Mouse (Mus musculus) hindbrain, embryonic 15.5 days (tissue): ENCODE data around the gene Arid1b. TPM values are rescaled to one million over a fixed set of nuclear protein-coding genes. Genes with fewer than 3 reads are reported as not detected.

ENCODE experiments used
- ATAC-seq: fragments of 200-750 bp; cut with Nextera tagmentation; 2 replicates; pipeline ENCODE4 v1.8.0; 2017; ENCODE audit warnings: low read depth, moderate number of reproducible peaks, moderate TSS enrichment; ENCODE audit not compliant: low FRiP score
- H3K27ac ChIP-seq: fragments of 300-500 bp; sonication (generic); replicated peaks from 2 replicates; pipeline ENCODE4 v1.5.1; 2015; ENCODE audit warnings: mild to moderate bottlenecking, inconsistent platforms
- H3K27me3 ChIP-seq: fragments of 300-500 bp; sonication (generic); 2 replicates; pipeline ENCODE4 v1.6.1; 2015; ENCODE audit warnings: control low read depth, inconsistent platforms
- H3K36me3 ChIP-seq: fragments of 300-500 bp; sonication (generic); 2 replicates; pipeline ENCODE4 v1.6.1; 2015; ENCODE audit warnings: control low read depth, inconsistent platforms
- H3K4me1 ChIP-seq: fragments of 300-500 bp; sonication (generic); replicated peaks from 2 replicates; pipeline ENCODE4 v1.6.1; 2015; ENCODE audit warnings: control low read depth, inconsistent platforms
- H3K4me2 ChIP-seq: fragments of 300-500 bp; sonication (generic); 2 replicates; pipeline ENCODE4 v1.6.1; 2015; ENCODE audit warnings: moderate library complexity, mild to moderate bottlenecking, inconsistent platforms
- H3K4me3 ChIP-seq: fragments of 300-500 bp; sonication (generic); 2 replicates; pipeline ENCODE4 v1.5.1; 2015; ENCODE audit warnings: mild to moderate bottlenecking, inconsistent platforms
- H3K9ac ChIP-seq: fragments of 300-500 bp; sonication (generic); 2 replicates; pipeline ENCODE4 v1.6.1; 2015; ENCODE audit warnings: inconsistent platforms
- H3K9me3 ChIP-seq: fragments of 300-500 bp; sonication (generic); 2 replicates; pipeline ENCODE4 v1.6.1; 2016; ENCODE audit warnings: control low read depth, inconsistent platforms
- WGBS: fragments of 180-500 bp; shearing (Covaris S2); methylation state at CpG from one replicate; pipeline ENCODE4 v1.1.7; 2015; 5-methylcytosine and 5-hydroxymethylcytosine counted together
- polyA plus RNA-seq: library from polyadenylated mRNA; unstranded; fragments of >200 nt; fragmentation: Nextera tagmentation; extraction: Ambion mirVana; gene quantifications from 2 replicates; pipeline ENCODE4 v1.2.1, GENCODE M21; 2015

The Arid1b gene
- polyA plus RNA-seq, 1 experiment from 2014 or later, result 14.3 TPM

- no peak overlapping the region for H3K27ac ChIP-seq
- no peaks in the 10 kb centered on the region for H3K36me3 ChIP-seq
- H3K4me3 ChIP-seq, result no peak overlapping the region
- 0 out of 2 replicates have a peak, but pooled peaks have one; percentile 2 for ATAC-seq
- no peaks in the 10 kb centered on the region for H3K9me3 ChIP-seq
- H3K4me1 ChIP-seq, result peaks cover 23% of the 10 kb centered on the region
- WGBS, result 56% methylated on average over 16 of the region's 16 CpGs
- H3K4me2 ChIP-seq, result no peak overlapping the region
- no peak overlapping the region for H3K9ac ChIP-seq
- no peaks in the 10 kb centered on the region for H3K27me3 ChIP-seq
Observed at GRCm38 (mm10) chr17:5254717-5255617, 260.8 kb downstream of the Arid1b start.

DNA sequence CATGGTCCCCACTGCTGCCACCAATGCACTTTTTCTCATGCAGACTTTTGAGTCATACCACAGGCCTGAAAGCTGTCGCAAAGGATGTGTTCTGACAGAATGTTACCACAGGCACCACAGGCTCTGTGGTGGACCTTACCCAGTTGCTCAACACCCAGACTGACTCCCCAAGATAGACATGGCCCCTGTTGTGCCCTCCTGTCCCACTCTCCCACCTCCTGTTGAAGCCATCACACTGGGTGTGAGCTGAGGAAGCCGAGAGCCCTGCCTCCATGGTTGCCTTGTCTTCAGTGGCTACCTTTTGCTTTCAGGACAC, 261.4 kb downstream of the Arid1b start:
- no peaks in the 10 kb centered on the region for H3K27me3 ChIP-seq
- H3K9ac ChIP-seq, result no peak overlapping the region
- 91% methylated on average over 2 of the region's 2 CpGs for WGBS
- H3K9me3 ChIP-seq, result no peaks in the 10 kb centered on the region
- H3K27ac ChIP-seq, result no peak overlapping the region
- H3K4me2 ChIP-seq, result no peak overlapping the region
- no peak for ATAC-seq
- H3K36me3 ChIP-seq, result no peaks in the 10 kb centered on the region
- H3K4me1 ChIP-seq, result peaks cover 22% of the 10 kb centered on the region
- H3K4me3 ChIP-seq, result no peak overlapping the region

DNA sequence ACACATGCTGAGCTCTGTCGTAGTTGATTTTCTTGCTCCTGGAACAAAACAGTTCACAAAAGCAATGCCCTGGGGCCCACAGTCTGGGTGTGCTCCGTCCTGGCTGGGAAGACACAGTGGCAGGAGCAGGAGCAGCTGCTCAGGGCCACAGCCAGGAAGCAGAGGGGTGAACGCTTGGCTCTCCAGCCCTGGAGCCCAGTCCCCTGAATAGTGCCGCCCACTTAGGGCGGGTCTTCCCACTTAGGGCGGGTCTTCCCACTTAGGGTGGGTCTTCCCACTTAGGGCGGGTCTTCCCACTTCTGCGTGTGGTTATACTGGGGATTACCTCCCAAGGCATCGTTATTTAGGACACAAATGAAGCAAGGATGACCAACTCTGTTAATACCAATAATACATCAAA, 264.8 kb downstream of the Arid1b start:
- 69% methylated on average over 9 of the region's 9 CpGs for WGBS
- Histone ChIP-seq H3K4me1 (peaks cover 27% of the 10 kb centered on the region), H3K9me3 (no peaks in the 10 kb centered on the region), H3K4me3 (no peak overlapping the region), H3K36me3 (no peaks in the 10 kb centered on the region), H3K9ac (no peak overlapping the region), H3K27ac (no peak overlapping the region), H3K27me3 (no peaks in the 10 kb centered on the region), H3K4me2 (no peak overlapping the region)
- ATAC-seq, result no peak

DNA sequence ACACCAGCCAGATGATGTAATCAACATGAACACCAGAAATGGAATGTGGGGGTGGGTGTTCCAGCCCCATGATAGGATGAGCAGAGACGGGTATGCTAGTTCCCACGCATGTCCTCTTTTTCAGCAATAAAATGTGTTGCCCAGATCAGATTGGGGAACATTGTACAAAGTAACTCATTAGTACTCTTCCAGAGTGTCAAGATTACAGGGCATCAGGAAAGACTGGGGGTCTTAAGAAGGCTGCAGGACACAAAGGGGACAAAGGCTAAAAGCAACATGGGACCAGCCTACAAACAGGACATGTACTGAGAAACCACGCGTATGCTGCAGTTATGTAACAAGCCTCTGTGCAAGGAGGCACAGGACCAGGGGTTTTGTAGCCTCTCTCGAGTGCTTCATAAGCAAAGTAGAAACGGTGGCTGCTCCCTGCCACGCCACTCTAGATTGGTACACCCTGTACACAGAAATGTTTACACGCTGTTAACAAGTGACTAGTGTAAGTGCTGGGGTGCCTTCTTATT, 267.1 kb downstream of the Arid1b start:
- H3K36me3 ChIP-seq, result no peaks in the 10 kb centered on the region
- H3K27me3 ChIP-seq, result no peaks in the 10 kb centered on the region
- H3K27ac ChIP-seq, result no peak overlapping the region
- H3K4me3 ChIP-seq, result no peak overlapping the region
- no peak overlapping the region for H3K4me2 ChIP-seq
- no peak overlapping the region for H3K9ac ChIP-seq
- no peaks in the 10 kb centered on the region for H3K9me3 ChIP-seq
- 83% methylated on average over 8 of the region's 8 CpGs for WGBS
- ATAC-seq, result no peak
- peaks cover 13% of the 10 kb centered on the region for H3K4me1 ChIP-seq

GRCm38 (mm10) chr17:5261874-5262605, 267.9 kb downstream of the Arid1b start:
- H3K9me3 ChIP-seq, result no peaks in the 10 kb centered on the region
- 63% methylated on average over 22 of the region's 22 CpGs for WGBS
- no peak overlapping the region for H3K4me3 ChIP-seq
- no peak overlapping the region for H3K4me2 ChIP-seq
- ATAC-seq, result peak; percentile 57; the same call in 1 of the 2 replicates
- H3K4me1 ChIP-seq, result peaks cover 15% of the 10 kb centered on the region
- H3K36me3 ChIP-seq, result no peaks in the 10 kb centered on the region
- no peak overlapping the region for H3K27ac ChIP-seq
- no peaks in the 10 kb centered on the region for H3K27me3 ChIP-seq
- no peak overlapping the region for H3K9ac ChIP-seq

DNA sequence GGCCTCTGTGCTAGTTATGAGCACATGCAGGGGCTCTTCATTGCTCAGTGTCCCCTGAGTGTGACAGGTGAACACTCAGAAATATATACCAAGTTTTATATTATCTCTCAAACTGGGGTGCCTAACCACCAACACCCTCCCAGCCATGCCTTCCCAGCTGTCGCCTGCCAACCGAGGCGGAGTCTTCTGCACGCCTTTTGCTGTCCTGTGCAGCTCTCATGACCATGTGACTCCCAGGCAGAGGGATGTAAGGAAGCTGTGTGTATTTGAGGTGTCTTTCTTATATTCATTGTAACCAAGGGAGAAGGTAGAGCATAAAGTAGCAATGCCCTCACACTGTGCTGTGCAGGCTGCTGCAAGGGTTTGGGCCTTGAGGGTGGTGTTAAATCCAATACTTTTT, 268.7 kb downstream of the Arid1b start:
- 62% methylated on average over 4 of the region's 4 CpGs for WGBS
- H3K36me3 ChIP-seq, result no peaks in the 10 kb centered on the region
- H3K4me3 ChIP-seq, result no peak overlapping the region
- H3K4me2 ChIP-seq, result no peak overlapping the region
- H3K9ac ChIP-seq, result no peak overlapping the region
- no peak overlapping the region for H3K27ac ChIP-seq
- H3K9me3 ChIP-seq, result no peaks in the 10 kb centered on the region
- H3K27me3 ChIP-seq, result no peaks in the 10 kb centered on the region
- peaks cover 20% of the 10 kb centered on the region for H3K4me1 ChIP-seq
- no peak for ATAC-seq

DNA sequence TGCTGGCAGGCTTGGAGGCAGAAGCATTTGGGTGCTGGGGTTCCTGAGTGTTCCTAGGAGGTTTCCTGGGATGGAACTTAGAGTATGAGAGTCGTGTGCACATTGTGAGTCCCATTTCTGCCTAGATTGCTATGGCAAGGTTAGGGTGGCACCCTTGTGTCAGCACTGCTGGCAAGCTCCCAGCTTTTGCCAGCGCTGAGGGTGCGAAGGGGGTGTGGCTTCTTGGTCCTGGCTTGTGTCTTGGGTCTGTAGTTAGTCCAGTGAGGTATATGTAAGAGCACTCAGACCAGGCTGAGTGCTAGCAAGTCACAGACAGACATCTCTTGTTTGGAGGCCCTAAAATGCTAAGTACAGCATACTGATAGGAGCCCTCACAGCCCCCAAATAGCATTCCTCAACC, 270.7 kb downstream of the Arid1b start:
- no peak for ATAC-seq
- peaks cover 31% of the 10 kb centered on the region for H3K4me1 ChIP-seq
- H3K36me3 ChIP-seq, result no peaks in the 10 kb centered on the region
- 87% methylated on average over 3 of the region's 3 CpGs for whole genome bisulfite sequencing
- H3K9ac ChIP-seq, result no peak overlapping the region
- H3K9me3 ChIP-seq, result no peaks in the 10 kb centered on the region
- H3K4me3 ChIP-seq, result no peak overlapping the region
- H3K27me3 ChIP-seq, result no peaks in the 10 kb centered on the region
- H3K27ac ChIP-seq, result no peak overlapping the region
- no peak overlapping the region for H3K4me2 ChIP-seq

DNA sequence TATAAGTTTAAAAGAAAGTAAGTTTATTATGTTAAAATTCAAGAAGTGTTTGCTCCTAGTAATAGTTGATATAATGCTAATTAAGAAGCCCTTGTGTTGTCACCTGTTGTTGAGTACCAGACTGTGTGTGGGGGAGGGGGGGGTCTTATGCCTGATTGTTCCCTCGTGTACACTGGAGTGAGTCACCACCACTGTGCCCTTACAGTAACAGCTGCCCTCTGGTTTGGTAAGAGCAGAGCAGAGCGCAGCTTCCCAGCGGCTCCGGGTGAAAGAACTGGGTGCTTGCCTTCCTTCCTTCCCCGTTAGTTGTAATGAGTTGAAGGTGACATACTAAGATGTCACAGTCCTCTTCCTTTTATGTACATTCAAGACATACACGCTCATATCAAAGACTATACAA, 271.5 kb downstream of the Arid1b start:
- Histone ChIP-seq H3K9me3 (no peaks in the 10 kb centered on the region), H3K9ac (no peak overlapping the region), H3K27ac (no peak overlapping the region), H3K4me1 (peaks cover 39% of the 10 kb centered on the region), H3K4me2 (no peak overlapping the region), H3K4me3 (no peak overlapping the region), H3K36me3 (no peaks in the 10 kb centered on the region), H3K27me3 (no peaks in the 10 kb centered on the region)
- ATAC-seq, result no peak
- WGBS, result 90% methylated on average over 6 of the region's 6 CpGs

DNA sequence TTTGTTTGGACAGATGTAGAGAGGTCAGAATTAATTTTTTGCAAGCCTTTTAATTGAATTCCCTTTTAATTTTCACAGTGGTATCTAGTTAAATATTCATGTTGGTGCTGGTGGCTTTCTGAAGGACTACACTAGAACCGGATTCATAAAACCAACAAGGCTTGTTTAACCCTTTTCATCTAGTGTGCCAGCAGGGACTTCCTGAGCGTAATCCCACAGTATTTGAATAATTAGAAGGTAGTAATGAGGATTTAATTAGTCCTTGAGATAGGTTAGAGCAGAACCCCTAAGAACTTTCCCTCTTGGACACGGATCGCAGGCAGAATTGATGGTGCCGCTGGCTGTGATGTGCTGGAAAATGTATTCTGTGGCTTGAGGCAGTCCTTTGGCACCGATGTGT, 273.6 kb downstream of the Arid1b start:
- no peak overlapping the region for H3K4me2 ChIP-seq
- no peak overlapping the region for H3K9ac ChIP-seq
- no peak overlapping the region for H3K27ac ChIP-seq
- H3K4me1 ChIP-seq, result peaks cover 46% of the 10 kb centered on the region
- H3K4me3 ChIP-seq, result no peak overlapping the region
- WGBS, result 59% methylated on average over 6 of the region's 6 CpGs
- no peaks in the 10 kb centered on the region for H3K9me3 ChIP-seq
- H3K27me3 ChIP-seq, result no peaks in the 10 kb centered on the region
- no peaks in the 10 kb centered on the region for H3K36me3 ChIP-seq
- no peak for ATAC-seq

GRCm38 (mm10) chr17:5269302-5269701, 275.2 kb downstream of the Arid1b start:
- Histone ChIP-seq H3K4me3 (no peak overlapping the region), H3K9me3 (no peaks in the 10 kb centered on the region), H3K9ac (no peak overlapping the region), H3K27ac (peak overlapping the region; percentile 41; the same call in 1 of the 2 replicates), H3K4me1 (peaks cover 47% of the 10 kb centered on the region), H3K4me2 (no peak overlapping the region), H3K36me3 (no peaks in the 10 kb centered on the region), H3K27me3 (no peaks in the 10 kb centered on the region)
- ATAC-seq, result no peak
- WGBS, result 57% methylated on average over 10 of the region's 10 CpGs

DNA sequence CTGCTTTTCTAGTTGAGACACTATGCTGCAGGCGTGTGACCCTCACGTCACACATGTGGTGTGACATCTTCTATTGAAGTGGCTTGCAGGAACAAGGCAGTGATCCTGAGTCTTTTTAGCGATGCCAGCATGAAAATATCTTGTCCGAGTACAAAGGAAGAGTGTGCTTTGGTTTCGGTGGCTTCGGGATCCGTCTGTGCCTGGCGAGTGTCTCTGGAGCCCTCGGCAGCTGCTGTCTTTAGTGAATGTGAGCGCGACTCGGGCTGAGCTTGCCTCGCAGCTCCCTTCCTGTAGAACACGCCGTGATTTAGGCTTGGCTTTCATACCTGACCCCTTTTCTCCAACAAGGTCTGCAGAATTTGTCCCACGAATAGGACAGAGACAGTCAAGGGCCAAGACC, 275.6 kb downstream of the Arid1b start:
- whole genome bisulfite sequencing, result 62% methylated on average over 16 of the region's 16 CpGs
- peaks cover 47% of the 10 kb centered on the region for H3K4me1 ChIP-seq

GRCm38 (mm10) chr17:5270823-5271222, 276.7 kb downstream of the Arid1b start:
- H3K4me1 ChIP-seq, result peaks cover 47% of the 10 kb centered on the region
- H3K36me3 ChIP-seq, result no peaks in the 10 kb centered on the region
- H3K4me3 ChIP-seq, result no peak overlapping the region
- no peaks in the 10 kb centered on the region for H3K9me3 ChIP-seq
- WGBS, result 57% methylated on average over 6 of the region's 6 CpGs
- H3K27ac ChIP-seq, result no peak overlapping the region
- H3K9ac ChIP-seq, result no peak overlapping the region
- H3K27me3 ChIP-seq, result no peaks in the 10 kb centered on the region
- no peak overlapping the region for H3K4me2 ChIP-seq
- ATAC-seq, result no peak

More for the DNA sequence above, 275.6 kb downstream of the Arid1b start:
- Histone ChIP-seq H3K9ac (no peak overlapping the region), H3K27ac (peak overlapping the region; percentile 41), H3K27me3 (no peaks in the 10 kb centered on the region), H3K9me3 (no peaks in the 10 kb centered on the region), H3K4me3 (no peak overlapping the region), H3K36me3 (no peaks in the 10 kb centered on the region), H3K4me2 (no peak overlapping the region)
- ATAC-seq, result no peak
